Mouse (Mus musculus): ENCODE measurements around the gene Slc9a9.

Gene Slc9a9

GRCm38 (mm10) chr9:95167806-95168205, 498.1 kb downstream of the Slc9a9 start:
- no peak for DNase-seq

GRCm38 (mm10) chr9:95168487-95169008, 498.8 kb downstream of the Slc9a9 start:
- DNase-seq: peak; percentile 21

- DNase-seq: no peak
These were observed 508.5 kb downstream of the Slc9a9 start for GRCm38 (mm10) chr9:95178170-95178569.

GRCm38 (mm10) chr9:95180005-95180404, 510.3 kb downstream of the Slc9a9 start:
- no peak for DNase-seq

GRCm38 (mm10) chr9:95180569-95180968, 510.9 kb downstream of the Slc9a9 start:
- no peak for DNase-seq

- DNase-seq: no peak
These were observed 511.7 kb downstream of the Slc9a9 start for GRCm38 (mm10) chr9:95181241-95182043.

- no peak for DNase-seq
These were observed 512.6 kb downstream of the Slc9a9 start for GRCm38 (mm10) chr9:95182272-95182671.

- DNase-seq: no peak
These were observed 514.7 kb downstream of the Slc9a9 start for GRCm38 (mm10) chr9:95184453-95184852.

- DNase-seq: no peak
These were observed 516.1 kb downstream of the Slc9a9 start for GRCm38 (mm10) chr9:95185840-95186239.

- DNase-seq: no peak
These were observed 516.9 kb downstream of the Slc9a9 start for GRCm38 (mm10) chr9:95186386-95187289.

GRCm38 (mm10) chr9:95188362-95189217, 518.9 kb downstream of the Slc9a9 start:
- DNase-seq: no peak

- no peak for DNase-seq
These were observed 519.5 kb downstream of the Slc9a9 start for GRCm38 (mm10) chr9:95189218-95189605.

GRCm38 (mm10) chr9:95191442-95191841, 521.7 kb downstream of the Slc9a9 start:
- no peak for DNase-seq

- no peak for DNase-seq
These were observed 523.3 kb downstream of the Slc9a9 start for GRCm38 (mm10) chr9:95192901-95193532.

GRCm38 (mm10) chr9:95193672-95194071, 524.0 kb downstream of the Slc9a9 start:
- no peak for DNase-seq

GRCm38 (mm10) chr9:95194158-95194557, 524.4 kb downstream of the Slc9a9 start:
- DNase-seq: no peak

- DNase-seq: no peak
These were observed 538.0 kb downstream of the Slc9a9 start for GRCm38 (mm10) chr9:95207661-95208060.

- DNase-seq: no peak
These were observed 539.0 kb downstream of the Slc9a9 start for GRCm38 (mm10) chr9:95208681-95209080.

- no peak for DNase-seq
These were observed 550.3 kb downstream of the Slc9a9 start for GRCm38 (mm10) chr9:95220009-95220408.

GRCm38 (mm10) chr9:95221310-95221709, 551.6 kb downstream of the Slc9a9 start:
- DNase-seq: no peak

- DNase-seq: no peak
These were observed 557.3 kb downstream of the Slc9a9 start for GRCm38 (mm10) chr9:95226986-95227385.

GRCm38 (mm10) chr9:95228123-95228522, 558.4 kb downstream of the Slc9a9 start:
- DNase-seq: no peak
